Mouse (Mus musculus) cerebellum, postnatal 4 days (tissue): ENCODE measurements around the gene Metap1d.

Experiments
- DNase-seq, 2 experiments: peaks; one replicate each; pipeline ENCODE4 v3.0.0; 2022; ENCODE audit warnings: low spot score in 2 of 2, mixed read lengths in 1 of 2

Metap1d gene

GRCm38 (mm10) chr2:71544391-71545285, 91.6 kb downstream of the Metap1d start:
- no peak for DNase-seq

GRCm38 (mm10) chr2:71545401-71545881, 92.4 kb downstream of the Metap1d start:
- no peak for DNase-seq

GRCm38 (mm10) chr2:71545882-71546639, 93.0 kb downstream of the Metap1d start:
- no peak for DNase-seq

GRCm38 (mm10) chr2:71546640-71547071, 93.6 kb downstream of the Metap1d start, which contains the start of gene Dlx2:
Gene Dlx2, minus strand, starts transcription at chr2:71546754.
- DNase-seq = peak in 1 of 2 experiments; percentile 45

GRCm38 (mm10) chr2:71547829-71548228, 94.8 kb downstream of the Metap1d start:
- DNase-seq = peak in 1 of 2 experiments; percentile 85

GRCm38 (mm10) chr2:71550330-71550729, 97.3 kb downstream of the Metap1d start:
- DNase-seq = no peak

GRCm38 (mm10) chr2:71551704-71552103, 98.6 kb downstream of the Metap1d start:
- DNase-seq = no peak

- DNase-seq = no peak
Measured at GRCm38 (mm10) chr2:71556071-71556470, 103.0 kb downstream of the Metap1d start.

GRCm38 (mm10) chr2:71566466-71566865, 113.4 kb downstream of the Metap1d start:
- DNase-seq = no peak

- no peak for DNase-seq
Measured at GRCm38 (mm10) chr2:71573736-71574135, 120.7 kb downstream of the Metap1d start.
